Mouse (Mus musculus) heart, adult 2 months (tissue): ENCODE measurements around the gene Glis3.

Experiments
- CTCF ChIP-seq: fragments of 200-600 bp; IDR thresholded peaks from 2 replicates; pipeline ENCODE4 v1.8.1; 2022; ENCODE audit warnings: antibody characterized with exemption, mild to moderate bottlenecking, moderate library complexity
- EP300 ChIP-seq: fragments of 200-500 bp; IDR thresholded peaks from 2 replicates; pipeline ENCODE4 v1.6.1; 2011; ENCODE audit warnings: low read depth, low read length, control low read depth; ENCODE audit not compliant: insufficient read depth
- POLR2A ChIP-seq: fragments of 200-500 bp; IDR thresholded peaks from 2 replicates; pipeline ENCODE4 v1.6.1; 2011; ENCODE audit warnings: mild to moderate bottlenecking, low read depth, low read length, control low read depth; ENCODE audit not compliant: insufficient read depth

DNA sequence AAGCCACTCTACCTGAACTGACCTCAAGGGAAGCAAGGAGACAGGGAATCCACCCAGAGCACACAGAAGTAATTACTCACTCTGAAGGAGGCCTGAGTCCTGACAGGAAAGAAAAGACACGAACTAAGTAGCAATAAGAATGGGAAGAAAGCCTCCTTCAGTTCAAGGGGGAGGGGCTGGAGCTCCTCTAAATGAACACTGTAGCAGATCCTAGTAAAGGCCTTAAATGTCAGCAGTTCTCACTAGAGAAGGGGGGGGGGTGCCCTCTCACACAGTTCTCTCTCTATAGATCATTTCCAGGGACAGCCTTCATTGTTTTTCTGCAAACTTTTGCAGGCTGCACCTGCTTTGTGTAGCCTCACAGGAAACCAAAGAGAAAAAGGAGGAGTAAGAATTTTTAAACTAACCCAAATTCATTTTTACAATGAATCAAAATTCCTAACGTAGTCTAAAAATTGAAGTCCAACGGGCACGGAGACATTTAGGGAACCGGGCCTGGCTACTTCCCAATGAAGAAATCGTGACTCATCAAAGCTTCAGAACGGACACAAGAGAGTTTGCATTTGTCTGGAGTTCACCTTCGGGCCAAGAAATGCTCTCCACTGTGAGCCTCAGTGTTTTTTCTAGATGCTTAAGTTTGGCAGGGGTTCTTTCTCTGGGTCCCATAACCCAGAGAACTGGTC is 2.7 kb downstream of the Glis3 start:
- no peak for TF ChIP-seq CTCF
- TF ChIP-seq EP300, result no peak
- no peak for TF ChIP-seq POLR2A
